ENCODE assay signal across 23 mouse cellular contexts in the genomic region with DNA sequence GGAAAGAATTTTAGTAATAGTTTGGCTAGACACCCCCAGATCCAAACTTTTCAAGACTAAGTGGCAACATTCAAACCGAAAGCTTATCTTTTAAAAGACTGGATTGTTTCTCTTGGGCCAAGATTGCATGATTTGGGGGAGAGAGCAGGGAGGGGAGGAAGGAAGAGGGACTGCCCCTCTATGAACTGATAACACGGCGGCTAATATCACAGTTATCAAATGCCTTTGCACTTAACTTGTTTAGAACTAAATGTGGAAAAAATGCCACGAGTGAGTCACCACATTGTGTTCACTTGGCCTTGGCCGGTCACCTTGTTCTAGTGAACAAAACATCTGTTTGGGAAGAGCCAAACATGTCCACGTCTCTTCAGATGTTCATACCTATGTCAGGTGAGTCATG.
DNase-seq lines count a peak whose midpoint lies in the region; ATAC-seq and TF ChIP-seq lines count a peak whose summit lies in the region.
"Had no signal": no experiment of that assay in that cellular context is flagged by ENCODE, and none has a peak within 500 bp of the region (broad histone marks: within the 10 kb centered on the region; RNA-seq: fewer than 3 reads in every experiment).

No protein-coding gene starts in this region.

- H3K4me3 ChIP-seq in gastrocnemius, adult 2 months = no peak overlapping the region
- H3K4me3 ChIP-seq in heart, adult 2 months = no peak overlapping the region
- no peak overlapping the region for H3K4me3 ChIP-seq in heart, embryonic 10.5 days
- H3K4me3 ChIP-seq in stomach, postnatal 0 days (ENCODE audit: low read depth, low read length) = no peak overlapping the region
- no peak overlapping the region for H3K4me3 ChIP-seq in forebrain, embryonic 14.5 days (ENCODE audit: low read depth, low read length)
- H3K4me3 ChIP-seq: forebrain, embryonic 10.5 days; forebrain, embryonic 13.5 days; hindbrain, embryonic 12.5 days; hindbrain, embryonic 15.5 days had no signal

- TF ChIP-seq CTCF in gastrocnemius, adult 2 months (IDR thresholded peaks at IDR 0.05) = no peak
- no peak for TF ChIP-seq CTCF in heart, adult 2 months (IDR thresholded peaks at IDR 0.05)
- no peak for TF ChIP-seq CTCF in stomach, postnatal 0 days (IDR thresholded peaks at IDR 0.05; ENCODE audit: low read depth)

- H3K79me2 ChIP-seq in heart, adult 2 months (replicated peaks; ENCODE audit: control insufficient read depth, insufficient read depth, low read length) = no peaks in the 10 kb centered on the region

- no peaks in the 10 kb centered on the region for H3K36me3 ChIP-seq in heart, adult 2 months (ENCODE audit: control insufficient read depth, insufficient read depth, low read length)
- no peaks in the 10 kb centered on the region for H3K36me3 ChIP-seq in heart, embryonic 10.5 days
- no peaks in the 10 kb centered on the region for H3K36me3 ChIP-seq in stomach, postnatal 0 days (ENCODE audit: control insufficient read depth, insufficient read depth, low read length)
- H3K36me3 ChIP-seq in forebrain, embryonic 14.5 days (ENCODE audit: control insufficient read depth, insufficient read depth, low read length) = no peaks in the 10 kb centered on the region
- H3K36me3 ChIP-seq: forebrain, embryonic 10.5 days; hindbrain, embryonic 12.5 days; hindbrain, embryonic 15.5 days had no signal

- TF ChIP-seq EP300 in heart, adult 2 months (IDR thresholded peaks at IDR 0.05; ENCODE audit: insufficient read depth, low read depth, low read length) = 0 out of 2 replicates have a peak, but pooled peaks have one; percentile 58
- no peak for TF ChIP-seq EP300 in stomach, postnatal 0 days (optimal IDR thresholded peaks at IDR 0.05)

- no peaks in the 10 kb centered on the region for H3K9me3 ChIP-seq in heart, embryonic 10.5 days
- no peaks in the 10 kb centered on the region for H3K9me3 ChIP-seq in stomach, postnatal 0 days (ENCODE audit: control insufficient read depth, low read length)
- H3K9me3 ChIP-seq in forebrain, embryonic 14.5 days (replicated peaks; ENCODE audit: control insufficient read depth, low read length) = no peaks in the 10 kb centered on the region
- H3K9me3 ChIP-seq: forebrain, embryonic 10.5 days; forebrain, embryonic 13.5 days; hindbrain, embryonic 12.5 days; hindbrain, embryonic 15.5 days had no signal

- H3K27me3 ChIP-seq in heart, adult 2 months (ENCODE audit: control insufficient read depth, insufficient read depth, low read length) = no peaks in the 10 kb centered on the region
- no peaks in the 10 kb centered on the region for H3K27me3 ChIP-seq in heart, embryonic 10.5 days (ENCODE audit: insufficient read depth, poor library complexity, severe bottlenecking)
- H3K27me3 ChIP-seq in stomach, postnatal 0 days (ENCODE audit: control insufficient read depth, insufficient read depth, low read length) = no peaks in the 10 kb centered on the region
- no peaks in the 10 kb centered on the region for H3K27me3 ChIP-seq in forebrain, embryonic 14.5 days (replicated peaks; ENCODE audit: control insufficient read depth, insufficient read depth, low read length)
- H3K27me3 ChIP-seq: forebrain, embryonic 13.5 days; hindbrain, embryonic 12.5 days; hindbrain, embryonic 15.5 days had no signal

- no peak overlapping the region for H3K4me2 ChIP-seq in stomach, postnatal 0 days (replicated peaks; ENCODE audit: low read depth)
- no peak overlapping the region for H3K4me2 ChIP-seq in forebrain, embryonic 14.5 days (ENCODE audit: low read length)
- H3K4me2 ChIP-seq: forebrain, embryonic 13.5 days; hindbrain, embryonic 12.5 days; hindbrain, embryonic 15.5 days had no signal

- WGBS in heart, adult 2 months = 37% methylated on average over 6 of the region's 6 CpGs
- 53% methylated on average over 6 of the region's 6 CpGs for WGBS in heart, embryonic 10.5 days
- 62% methylated on average over 6 of the region's 6 CpGs for WGBS in stomach, postnatal 0 days
- 91% methylated on average over 6 of the region's 6 CpGs for WGBS in forebrain, embryonic 14.5 days

- no peak for DNase-seq in gastrocnemius, adult 2 months
- DNase-seq in gastrocnemius, postnatal 10 days = no peak
- peak in 1 of 2 experiments; percentile 29 for DNase-seq in heart, adult 2 months
- DNase-seq in heart, embryonic 10.5 days (ENCODE audit: low spot score) = no peak
- DNase-seq in lung, postnatal 36 days = peak; percentile 27
- no peak for DNase-seq in lung, postnatal 4 days
- DNase-seq in stomach, postnatal 0 days (ENCODE audit: low spot score) = no peak
- DNase-seq in forebrain, embryonic 14.5 days (ENCODE audit: low spot score) = no peak
- DNase-seq: adrenal gland, adult 8-10 months; adrenal gland, postnatal 25 days; cerebellum, adult 18-20 months; cerebellum, adult 9-10 months; cerebellum, postnatal 14 days; forebrain, postnatal 0 days; gastrocnemius, postnatal 36 days; kidney, adult 11 months; kidney, adult 8-10 months had no signal

- no peak for ATAC-seq in stomach, postnatal 0 days (ENCODE audit: low FRiP score, low TSS enrichment)
- no peak for ATAC-seq in forebrain, embryonic 14.5 days
- ATAC-seq: activated CD4-positive, CD25-positive, alpha-beta regulatory T cell, adult 4 months; CD4-positive, CD25-positive, alpha-beta regulatory T cell, adult 4 months; forebrain, embryonic 13.5 days; forebrain, postnatal 0 days had no signal

- no peaks in the 10 kb centered on the region; the same call in 1 of the 2 replicates for H3K4me1 ChIP-seq in heart, adult 2 months (ENCODE audit: control insufficient read depth, insufficient read depth, low read length)
- no peaks in the 10 kb centered on the region for H3K4me1 ChIP-seq in heart, embryonic 10.5 days
- H3K4me1 ChIP-seq in stomach, postnatal 0 days (replicated peaks; ENCODE audit: control insufficient read depth, insufficient read depth) = no peaks in the 10 kb centered on the region
- H3K4me1 ChIP-seq in forebrain, embryonic 14.5 days (ENCODE audit: control insufficient read depth, insufficient read depth, low read length) = no peaks in the 10 kb centered on the region
- H3K4me1 ChIP-seq: forebrain, embryonic 10.5 days; forebrain, embryonic 13.5 days; hindbrain, embryonic 12.5 days; hindbrain, embryonic 15.5 days had no signal

- H3K27ac ChIP-seq in gastrocnemius, adult 2 months = peak overlapping the region; percentile 57; the same call in 1 of the 2 replicates
- H3K27ac ChIP-seq in heart, adult 2 months = peak overlapping the region; percentile 40; the same call in 1 of the 2 replicates
- no peak overlapping the region for H3K27ac ChIP-seq in heart, embryonic 10.5 days
- no peak overlapping the region for H3K27ac ChIP-seq in stomach, postnatal 0 days (replicated peaks)
- H3K27ac ChIP-seq in forebrain, embryonic 14.5 days (ENCODE audit: low read depth, low read length) = no peak overlapping the region
- H3K27ac ChIP-seq: forebrain, embryonic 10.5 days; forebrain, embryonic 13.5 days; hindbrain, embryonic 12.5 days; hindbrain, embryonic 15.5 days had no signal

- intact Hi-C loops in gastrocnemius, adult 2 months (cut with DNase I) = no loop called here
- intact Hi-C loops in heart, adult 2 months (cut with DNase I) = loop anchor here (2.0 kb wide), 1 partner anchor 14 kb away; no protein-coding TSS in a partner anchor

- TF ChIP-seq POLR2A in heart, adult 2 months (IDR thresholded peaks at IDR 0.05; ENCODE audit: insufficient read depth, low read depth, low read length) = no peak

- H3K9ac ChIP-seq in heart, adult 2 months (ENCODE audit: low read depth, low read length) = no peak overlapping the region
- H3K9ac ChIP-seq in stomach, postnatal 0 days (ENCODE audit: low read length) = no peak overlapping the region
- no peak overlapping the region for H3K9ac ChIP-seq in forebrain, embryonic 14.5 days (ENCODE audit: low read length)
- H3K9ac ChIP-seq: forebrain, embryonic 13.5 days; forebrain, postnatal 0 days; hindbrain, embryonic 12.5 days; hindbrain, embryonic 15.5 days had no signal

Comparison
In these comparisons a context has a peak if more than half of its experiments do, and no peak if none do; other contexts are left out.
1. H3K27ac ChIP-seq: peak in gastrocnemius, adult 2 months (single experiment) and heart, adult 2 months (single experiment); none in heart, embryonic 10.5 days (single experiment), stomach, postnatal 0 days (single experiment) and forebrain, embryonic 14.5 days (single experiment).